Mouse (Mus musculus): Measurements from ENCODE around the gene Pcyt1a. TPM values are rescaled to one million over a fixed set of nuclear protein-coding genes. Genes with fewer than 3 reads are reported as not detected.

Gene Pcyt1a
- total and polyA plus RNA-seq, 3 experiments: 17.0 to 25.7 (median 21.1) TPM

- no peaks in the 10 kb centered on the region for H3K9me3 ChIP-seq (replicated peaks; ENCODE audit: low read length)
- H3K4me3 ChIP-seq (replicated peaks in 1 of 3; ENCODE audit: low read depth in 2 of 3, low read length in 2 of 3, poor library complexity in 1 of 3): no peak overlapping the region
- dilution Hi-C loops (cut with MboI; ENCODE audit: extremely low pct_ligation_motif_present, extremely low pct_unique_long_range_greater_than_20kb, low sequenced_read_pairs): no loop called here
- TF ChIP-seq JUND (conservative IDR thresholded peaks at IDR 0.05; ENCODE audit: low read depth, low read length): no peak
- no peak for TF ChIP-seq ZC3H11A (IDR thresholded peaks at IDR 0.05; ENCODE audit: low read depth, low read length)
- TF ChIP-seq MXI1 (IDR thresholded peaks at IDR 0.05; ENCODE audit: low read depth, low read length): no peak
- TF ChIP-seq ETS1 (conservative IDR thresholded peaks at IDR 0.05; ENCODE audit: low read depth, low read length): no peak
- TF ChIP-seq USF2 (conservative IDR thresholded peaks at IDR 0.05; ENCODE audit: low read depth, low read length): no peak
- no peak for TF ChIP-seq ZNF384 (IDR thresholded peaks at IDR 0.05; ENCODE audit: low read depth, low read length)
- TF ChIP-seq MAFK (IDR thresholded peaks at IDR 0.05; ENCODE audit: insufficient replicate concordance, low read length): no peak
- TF ChIP-seq GABPA (IDR thresholded peaks at IDR 0.05; ENCODE audit: insufficient replicate concordance, low read depth, low read length): no peak
- no peak for TF ChIP-seq TCF12 (IDR thresholded peaks at IDR 0.05; ENCODE audit: low read depth, low read length)
- no peak for TF ChIP-seq UBTF (IDR thresholded peaks at IDR 0.05; ENCODE audit: low read depth, low read length)
- TF ChIP-seq RAD21 (IDR thresholded peaks at IDR 0.05; ENCODE audit: low read depth, low read length): peak; percentile 2; the same call in 1 of the 2 replicates
- no peak for TF ChIP-seq PAX5 (IDR thresholded peaks at IDR 0.05; ENCODE audit: low read length)
- TF ChIP-seq KAT2A (IDR thresholded peaks at IDR 0.05; ENCODE audit: insufficient replicate concordance, low read length): no peak
- no peak for TF ChIP-seq HCFC1 (IDR thresholded peaks at IDR 0.05; ENCODE audit: low read depth, low read length)
- no peak for TF ChIP-seq MYC (IDR thresholded peaks at IDR 0.05; ENCODE audit: low read depth, low read length)
- 0 out of 4 replicates have a peak, but pooled peaks of 1 of the 2 experiments have one; percentile 1 for TF ChIP-seq CTCF (conservative IDR thresholded peaks at IDR 0.05 in 1 of 2, IDR thresholded peaks at IDR 0.05 in 1 of 2; ENCODE audit: low read depth in 2 of 2, low read length in 2 of 2)
- TF ChIP-seq MEF2A (IDR thresholded peaks at IDR 0.05; ENCODE audit: borderline replicate concordance, low read depth, low read length): no peak
- H3K9ac ChIP-seq (ENCODE audit: insufficient read depth, low read depth): no peak overlapping the region
- no peaks in the 10 kb centered on the region for H3K36me3 ChIP-seq (replicated peaks in 1 of 2; ENCODE audit: control insufficient read depth in 1 of 2, insufficient read depth in 1 of 2, low read length in 1 of 2)
- no peak overlapping the region for H3K4me2 ChIP-seq (ENCODE audit: insufficient read depth, low read depth, poor library complexity, severe bottlenecking)
- no peak for DNase-seq (ENCODE audit: extremely low read depth)
- in situ Hi-C loops (cut with MboI; ENCODE audit: low pct_ligation_motif_present, low pct_unique_long_range_greater_than_20kb, low sequenced_read_pairs): no loop called here
- H3K27ac ChIP-seq (ENCODE audit: insufficient read depth, low read depth): no peak overlapping the region
- no peaks in the 10 kb centered on the region for H3K79me2 ChIP-seq (replicated peaks; ENCODE audit: control insufficient read depth, extremely low read depth, insufficient read depth, poor library complexity, severe bottlenecking)
- 0 out of 4 replicates have a peak, but pooled peaks cover 0 to 2% of the 10 kb centered on the region in 2 experiments for H3K4me1 ChIP-seq (ENCODE audit: control insufficient read depth in 1 of 2, insufficient read depth in 2 of 2)
- peaks cover 5% of the 10 kb centered on the region for H3K27me3 ChIP-seq (replicated peaks)
Observed at GRCm38 (mm10) chr16:32509066-32509942, 78.6 kb downstream of the Pcyt1a start.
